Mouse (Mus musculus): Measurements from ENCODE around the gene Tmem150c.

- TF ChIP-seq POLR2A (IDR thresholded peaks at IDR 0.05; ENCODE audit: extremely low read depth, insufficient read depth, low read length) (no peak), CTCF (IDR thresholded peaks at IDR 0.05; ENCODE audit: low read depth, low read length) (no peak)
Observed at GRCm38 (mm10) chr5:100162857-100163256, 3.2 kb upstream of the Tmem150c start.
